Mouse (Mus musculus) brown adipose tissue, adult 24 weeks (tissue): ENCODE data around the gene Zfp874a. TPM values are rescaled to one million over a fixed set of nuclear protein-coding genes. Genes with fewer than 3 reads are reported as not detected.
"Not testable (repeated sequence)": the region's sequence is repeated elsewhere in the genome, so short reads cannot be mapped to it uniquely, and the experiment has no call there.

Source experiments
- H3K27ac ChIP-seq: fragments of 200-500 bp; replicated peaks from 2 replicates; pipeline ENCODE4 v1.5.1; 2012; ENCODE audit warnings: low read depth, mild to moderate bottlenecking, low read length
- H3K4me1 ChIP-seq: fragments of 200-500 bp; 2 replicates; pipeline ENCODE4 v1.6.1; 2012; ENCODE audit warnings: low read length, mixed read lengths; ENCODE audit not compliant: control insufficient read depth, insufficient read depth, insufficient read length
- H3K4me3 ChIP-seq: fragments of 200-500 bp; 2 replicates; pipeline ENCODE4 v1.5.1; 2012; ENCODE audit warnings: low read depth, mild to moderate bottlenecking, low read length, moderate library complexity; ENCODE audit not compliant: insufficient read depth
- polyA plus RNA-seq: library from polyadenylated mRNA; stranded (reverse); fragments of >200 nt; gene quantifications from 2 replicates; pipeline ENCODE4 v1.2.4, GENCODE M21; 2012; ENCODE audit not compliant: missing spikeins, insufficient read depth, insufficient read length

The Zfp874a gene
- polyA plus RNA-seq, 1 experiment, result 15.8 TPM

DNA sequence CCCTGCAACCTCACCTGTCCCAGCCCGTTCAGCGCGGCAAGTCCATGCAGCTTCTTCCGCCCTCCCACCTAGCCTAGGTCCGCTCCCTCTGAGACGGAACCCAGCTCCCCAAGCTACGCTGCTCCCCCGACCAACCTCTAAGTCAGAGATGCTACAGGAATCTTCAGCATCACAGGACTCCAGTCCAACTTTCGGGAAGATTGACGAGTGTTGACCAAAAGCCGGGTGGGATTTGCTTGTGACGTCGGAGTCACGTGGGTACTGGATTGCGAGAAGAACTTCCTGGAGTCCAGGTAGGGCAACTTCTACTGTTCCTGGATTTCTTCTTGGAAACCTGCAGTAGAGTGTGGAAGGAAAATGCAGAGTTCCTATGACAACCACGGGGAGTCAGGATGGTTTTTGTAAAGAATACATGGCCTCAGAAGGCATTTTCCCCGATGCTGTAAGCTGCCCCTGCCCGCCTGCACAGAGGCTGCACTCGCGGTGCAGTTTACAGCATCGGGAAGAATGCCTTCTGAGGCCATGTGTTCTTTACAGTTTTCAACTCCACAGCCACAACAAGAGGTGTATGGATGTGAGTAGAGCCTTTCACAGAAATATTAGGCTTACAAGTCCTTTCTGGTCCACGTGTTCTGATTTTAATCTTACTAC is 30.1 kb downstream of the Zfp874a start, which contains the start of gene Zfp459:
Zfp459 (minus strand) TSS at position 212 of the 651 bp plus-strand sequence.
- Histone ChIP-seq H3K27ac (no peak within 1 kb of the TSS), H3K4me1 (peaks cover 3% of the 10 kb centered on the region; the same call in 1 of the 2 replicates), H3K4me3 (peak within 1 kb of the TSS; percentile 67)

DNA sequence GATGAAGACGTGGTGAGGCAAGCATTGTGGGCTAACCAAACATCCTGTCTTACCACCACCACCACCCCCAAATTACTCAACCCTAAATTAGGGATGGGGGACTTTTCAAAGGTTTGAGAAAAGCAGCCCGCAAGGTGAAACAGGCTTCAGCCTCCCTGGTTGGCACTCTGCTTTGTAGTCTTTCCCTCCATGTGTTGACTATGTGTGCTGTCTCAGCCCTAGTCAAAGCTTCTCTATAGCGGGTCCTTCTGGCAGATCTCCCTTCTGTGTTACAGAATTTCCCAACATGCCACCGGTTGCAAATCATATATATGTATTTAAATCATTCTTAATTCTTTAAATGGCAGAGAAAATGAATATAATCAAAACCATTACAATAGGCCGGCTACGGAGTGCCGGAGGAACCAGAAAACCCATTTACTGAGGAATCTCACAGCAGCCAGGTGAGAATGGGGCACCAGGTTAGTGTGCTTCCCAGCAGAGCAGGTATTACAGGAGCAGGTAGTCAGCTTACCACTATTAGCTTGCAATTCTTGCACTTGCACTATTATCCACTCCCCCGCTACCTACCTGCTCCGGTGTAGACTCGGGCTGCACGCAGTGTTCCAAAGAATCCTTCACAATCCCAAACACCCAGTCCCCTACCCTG is 30.7 kb downstream of the Zfp874a start:
- peak overlapping the region; percentile 67 for H3K4me3 ChIP-seq
- H3K4me1 ChIP-seq, result peaks cover 3% of the 10 kb centered on the region; the same call in 1 of the 2 replicates
- H3K27ac ChIP-seq, result no peak overlapping the region

DNA sequence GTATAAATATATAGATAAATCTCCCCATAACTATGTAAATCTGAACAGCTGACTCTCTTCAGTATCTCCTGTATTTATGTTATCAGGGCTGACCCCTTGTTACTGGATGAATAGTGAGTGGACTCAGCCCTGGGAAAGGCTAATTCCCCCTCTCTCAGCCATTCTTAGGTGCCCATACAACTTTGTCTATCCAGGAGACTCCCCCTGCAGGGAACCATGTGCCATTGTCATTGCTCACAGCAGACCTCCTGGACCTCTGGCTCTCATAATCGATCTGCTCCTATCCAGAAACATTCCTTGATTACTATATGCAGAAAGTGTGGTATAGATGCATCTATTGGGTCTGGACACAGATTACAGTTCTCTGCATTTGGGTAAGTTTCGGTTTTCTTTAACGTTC is 34.6 kb downstream of the Zfp874a start:
- Histone ChIP-seq H3K4me1 (peaks cover 3% of the 10 kb centered on the region; the same call in 1 of the 2 replicates), H3K27ac (no peak overlapping the region), H3K4me3 (no peak overlapping the region)

DNA sequence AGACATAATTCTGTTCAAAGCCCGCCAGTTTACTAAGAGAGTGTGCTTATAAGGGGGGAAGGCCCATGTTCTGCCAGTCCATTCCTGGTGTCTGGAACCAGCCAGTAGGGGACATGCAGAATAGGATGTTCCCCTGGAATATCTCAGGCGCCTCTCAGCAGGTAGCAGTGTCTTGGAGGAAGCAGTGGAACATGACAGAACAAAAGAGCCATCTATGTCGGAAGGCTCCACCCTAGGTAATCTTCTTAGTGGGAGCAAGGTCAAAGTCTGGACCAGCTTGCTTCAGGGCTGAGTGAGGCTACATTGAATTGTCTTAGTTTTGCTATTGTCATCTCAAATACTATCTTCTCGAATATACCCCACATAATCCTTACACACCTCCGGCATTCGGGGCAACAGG is 35.7 kb downstream of the Zfp874a start:
- Histone ChIP-seq H3K4me3 (no peak overlapping the region), H3K4me1 (no peaks in the 10 kb centered on the region), H3K27ac (no peak overlapping the region)

DNA sequence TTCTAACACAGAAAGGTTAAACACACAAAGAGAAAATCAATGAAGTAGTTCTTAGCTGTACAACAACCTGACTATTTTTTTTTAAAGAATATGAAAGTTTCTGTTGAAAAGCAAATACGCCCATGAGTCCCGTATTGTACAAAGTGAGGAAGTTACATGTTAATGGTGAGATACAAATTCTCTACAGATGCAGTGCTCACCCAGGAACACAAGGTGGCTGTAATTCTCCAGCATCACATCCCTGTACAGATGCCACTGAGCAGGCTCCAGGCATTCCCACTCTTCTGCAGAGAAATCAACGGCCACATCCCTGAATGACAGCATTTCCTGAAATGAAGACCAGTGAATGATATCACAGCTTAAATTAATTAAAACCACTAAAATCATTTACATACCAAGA is 37.8 kb downstream of the Zfp874a start:
- not testable (repeated sequence) for H3K27ac ChIP-seq, H3K4me1 ChIP-seq, H3K4me3 ChIP-seq

DNA sequence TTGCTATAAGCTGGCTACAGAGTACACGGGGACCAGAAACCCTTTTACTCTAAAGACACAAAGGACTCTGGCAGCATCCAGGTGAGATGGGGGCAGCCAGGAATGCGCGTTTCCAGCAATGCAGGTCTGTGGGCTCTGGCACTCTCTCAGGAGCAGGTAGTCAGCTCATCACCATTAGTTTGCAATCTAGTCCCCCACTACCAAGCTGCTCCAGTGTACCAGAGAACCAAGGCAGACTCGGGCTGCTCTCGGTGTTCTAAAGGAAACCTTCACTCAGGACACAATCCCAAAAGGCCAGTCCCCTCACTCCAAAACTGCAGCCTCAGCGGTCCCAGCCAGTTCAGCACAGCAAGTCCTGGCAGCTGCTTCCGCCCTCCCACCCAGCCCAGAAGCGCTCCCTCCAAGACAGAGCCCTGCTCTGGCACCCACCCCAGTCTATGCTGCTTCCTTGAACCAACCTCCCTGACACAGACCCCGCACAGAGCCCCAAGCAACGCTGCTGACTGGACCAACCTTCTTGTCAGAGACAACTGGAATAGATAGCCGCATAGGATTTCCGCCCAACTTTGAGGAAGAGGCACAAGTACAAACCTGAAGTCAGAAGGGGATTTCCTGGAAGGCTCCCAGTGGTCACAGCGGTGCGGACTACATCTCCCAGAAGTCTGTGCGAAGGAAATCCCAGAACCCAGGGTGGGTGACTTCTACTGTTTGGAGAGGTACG is 52.1 kb downstream of the Zfp874a start, which contains the start of gene Zfp429:
Zfp429 (minus strand) TSS at position 637 of the 721 bp plus-strand sequence.
- peak within 1 kb of the TSS; percentile 56; the same call in 1 of the 2 replicates for H3K27ac ChIP-seq
- H3K4me1 ChIP-seq, result not testable (repeated sequence)
- peak within 1 kb of the TSS; percentile 81 for H3K4me3 ChIP-seq

DNA sequence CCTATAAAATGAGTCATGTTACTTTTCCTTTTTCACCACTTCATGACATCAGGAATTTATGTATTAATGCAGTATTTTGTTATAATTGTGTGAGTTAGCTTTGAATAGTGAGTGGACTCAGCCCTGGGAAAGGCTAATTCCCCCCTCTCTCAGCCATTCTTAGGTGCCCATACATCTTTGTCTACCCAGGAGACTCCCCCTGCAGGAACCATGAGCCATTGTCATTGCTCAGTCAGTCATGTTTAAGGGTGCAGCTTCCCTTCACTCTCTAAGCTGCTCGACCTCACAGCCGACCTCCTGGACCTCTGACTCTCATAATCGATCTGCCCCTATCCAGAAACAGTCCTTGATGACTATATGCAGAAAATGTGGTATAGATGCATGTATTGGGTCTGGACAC is 75.2 kb downstream of the Zfp874a start:
- not testable (repeated sequence) for H3K27ac ChIP-seq, H3K4me3 ChIP-seq

DNA sequence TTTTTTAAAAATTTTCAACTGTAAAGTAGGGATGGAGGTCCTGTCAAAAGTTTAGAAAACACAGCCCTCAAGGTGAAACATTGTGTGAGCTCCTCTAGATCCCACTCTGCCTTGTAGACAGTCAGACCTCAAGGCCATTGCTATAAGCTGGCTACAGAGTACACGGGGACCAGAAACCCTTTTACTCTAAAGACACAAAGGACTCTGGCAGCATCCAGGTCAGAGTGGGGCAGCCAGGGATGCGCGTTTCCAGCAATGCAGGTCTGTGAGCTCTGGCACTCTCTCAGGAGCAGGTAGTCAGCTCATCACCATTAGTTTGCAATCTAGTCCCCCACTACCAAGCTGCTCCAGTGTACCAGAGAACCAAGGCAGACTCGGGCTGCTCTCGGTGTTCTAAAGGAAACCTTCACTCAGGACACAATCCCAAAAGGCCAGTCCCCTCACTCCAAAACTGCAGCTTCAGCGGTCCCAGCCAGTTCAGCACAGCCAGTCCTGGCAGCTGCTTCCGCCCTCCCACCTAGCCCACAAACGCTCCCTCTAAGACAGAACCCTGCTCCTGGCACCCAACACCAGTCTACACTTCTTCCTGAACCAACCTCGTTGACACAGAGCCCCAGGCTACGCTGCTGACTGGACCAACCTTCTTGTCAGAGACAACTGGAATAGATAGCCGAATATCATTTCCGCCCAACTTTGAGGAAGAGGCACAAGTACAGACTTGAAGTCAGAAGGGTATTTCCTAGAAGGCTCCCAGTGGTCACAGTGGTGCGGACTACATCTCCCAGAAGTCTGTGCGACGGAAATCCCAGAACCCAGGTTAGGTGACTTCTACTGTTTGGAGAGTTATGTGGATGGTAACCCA is 76.1 kb downstream of the Zfp874a start, which contains the start of the genes Gm28041 and Zfp456:
Gm28041 (minus strand) TSS at position 684 of the 862 bp plus-strand sequence.
Zfp456 (minus strand) TSS at position 761 of the 862 bp plus-strand sequence.
- peak within 1 kb of the TSS; percentile 67 for H3K4me3 ChIP-seq
- H3K27ac ChIP-seq, result peak within 1 kb of the TSS; percentile 13; the same call in 1 of the 2 replicates
- not testable (repeated sequence) for H3K4me1 ChIP-seq

More for the DNA sequence above, 75.2 kb downstream of the Zfp874a start:
- not testable (repeated sequence) for H3K4me1 ChIP-seq

Other genes with a start within 250 kb of the Zfp874a start
- 0.58 and 1.7 TPM in 2 replicates for gene Zfp458, start 173.2 kb downstream of the Zfp874a start, polyA plus RNA-seq
- gene Zfp457, start 145.1 kb downstream of the Zfp874a start, polyA plus RNA-seq, result not detected in 2 replicates
- 1.8 and 4.7 TPM in 2 replicates for gene Zfp595, start 119.1 kb downstream of the Zfp874a start, polyA plus RNA-seq
- gene Gm28044, start 91.1 kb downstream of the Zfp874a start, polyA plus RNA-seq, result not detected in 2 replicates
- gene Zfp953, start 91.0 kb downstream of the Zfp874a start, polyA plus RNA-seq, result 1.1 and 1.3 TPM in 2 replicates
- 3.7 TPM in 1 of 2 replicates, not detected in the other for gene Gm28041, start 75.9 kb downstream of the Zfp874a start, polyA plus RNA-seq
- gene Zfp456, start 75.8 kb downstream of the Zfp874a start, polyA plus RNA-seq, result 0.59 and 1.9 TPM in 2 replicates
- 0.67 and 2.1 TPM in 2 replicates for gene Zfp429, start 51.8 kb downstream of the Zfp874a start, polyA plus RNA-seq
- 0.52 TPM in 1 of 2 replicates, not detected in the other for gene Zfp459, start 30.2 kb downstream of the Zfp874a start, polyA plus RNA-seq
- 6.2 and 10.3 TPM in 2 replicates for gene Zfp874b, start 32.6 kb upstream of the Zfp874a start, polyA plus RNA-seq
- 3.1 and 4.8 TPM in 2 replicates for gene Zfp58, start 48.9 kb upstream of the Zfp874a start, polyA plus RNA-seq
- not detected in 2 replicates for gene Gm26965, start 74.5 kb upstream of the Zfp874a start, polyA plus RNA-seq
- 50.5 and 55.8 TPM in 2 replicates for gene Zfp87, start 74.6 kb upstream of the Zfp874a start, polyA plus RNA-seq
- gene Zfp748, start 102.2 kb upstream of the Zfp874a start, polyA plus RNA-seq, result 2.1 and 5.4 TPM in 2 replicates
- gene Zfp729b, start 158.1 kb upstream of the Zfp874a start, polyA plus RNA-seq, result 4.0 and 5.3 TPM in 2 replicates
- gene Gm49345, start 186.1 kb upstream of the Zfp874a start, polyA plus RNA-seq, result 1.7 TPM in 1 of 2 replicates, not detected in the other
- 2.0 and 3.9 TPM in 2 replicates for gene Zfp729a, start 186.2 kb upstream of the Zfp874a start, polyA plus RNA-seq
- 6.9 and 7.0 TPM in 2 replicates for gene Zfp738, start 235.4 kb upstream of the Zfp874a start, polyA plus RNA-seq